Mouse (Mus musculus): Measurements from ENCODE around the gene Gm21987.

DNA sequence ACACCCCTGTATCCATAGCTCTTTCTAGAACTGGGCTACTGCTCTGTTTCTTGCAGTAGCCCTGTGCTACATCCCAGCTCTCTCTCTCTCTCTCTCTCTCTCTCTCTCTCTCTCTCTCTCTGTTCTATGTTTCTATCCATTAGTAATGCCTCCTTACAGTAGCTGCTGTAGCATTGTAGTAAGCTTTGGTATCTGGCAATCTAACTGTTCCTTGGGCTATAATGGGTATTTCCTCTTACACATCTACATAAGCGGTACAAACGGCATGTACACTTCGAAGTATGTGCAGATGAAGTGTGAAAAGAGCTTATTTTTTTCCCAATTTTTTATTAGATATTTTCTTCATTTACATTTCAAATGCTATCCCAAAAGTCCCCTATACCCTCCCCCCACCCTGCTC lies 33.1 kb downstream of the Gm21987 start:
- TF ChIP-seq CTCF (IDR thresholded peaks at IDR 0.05; ENCODE audit: low read depth, low read length) (no peak), POLR2A (IDR thresholded peaks at IDR 0.05; ENCODE audit: extremely low read depth, insufficient read depth, low read length) (no peak)

All from liver, adult 2 months (tissue).